Mouse (Mus musculus): ENCODE data around the gene Cep63.

DNA sequence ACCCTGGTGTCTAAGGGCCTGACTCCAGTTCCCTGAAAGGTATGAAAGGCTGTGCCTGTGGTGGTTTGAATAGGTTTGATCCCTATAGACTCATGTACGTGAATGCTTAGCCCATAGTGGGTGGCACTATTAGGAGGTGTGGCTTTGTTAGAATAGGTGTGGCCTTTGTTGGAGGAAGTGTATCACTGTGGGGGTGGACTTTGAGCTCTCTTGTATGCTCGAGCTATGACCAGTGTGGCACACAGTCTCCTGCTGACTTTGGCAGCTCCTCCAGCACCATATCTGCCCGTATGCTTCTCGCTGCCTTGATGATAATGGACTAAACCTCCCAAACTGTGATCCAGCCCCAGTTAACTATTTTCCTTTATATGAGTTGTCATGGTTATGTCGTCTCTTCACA, 49.6 kb upstream of the Cep63 start:
- TF ChIP-seq CTCF (IDR thresholded peaks at IDR 0.05; ENCODE audit: low read depth) (no peak), EP300 (IDR thresholded peaks at IDR 0.05; ENCODE audit: low read depth) (no peak)
